Mouse (Mus musculus) limb, embryonic 14.5 days (tissue): ENCODE data around the gene Noto. TPM values are rescaled to one million over a fixed set of nuclear protein-coding genes. Genes with fewer than 3 reads are reported as not detected.

ENCODE experiments used
- ATAC-seq: fragments of 200-750 bp; cut with Nextera tagmentation; 2 replicates; pipeline ENCODE4 v1.8.0; 2017; ENCODE audit warnings: low read depth, moderate number of reproducible peaks, moderate TSS enrichment; ENCODE audit not compliant: low FRiP score
- DNase-seq: peaks from one replicate; pipeline ENCODE4 v3.0.0-alpha.2; 2015; ENCODE audit warnings: low spot score
- H3K27ac ChIP-seq: fragments of 300-500 bp; sonication (generic); replicated peaks from 2 replicates; pipeline ENCODE4 v1.5.1; 2014; ENCODE audit warnings: low read depth, mild to moderate bottlenecking, low read length, moderate library complexity, mixed read lengths
- H3K27me3 ChIP-seq: fragments of 300-500 bp; sonication (generic); 2 replicates; pipeline ENCODE4 v1.6.1; 2014; ENCODE audit warnings: low read length, mixed read lengths; ENCODE audit not compliant: control insufficient read depth, insufficient read depth
- H3K36me3 ChIP-seq: fragments of 300-500 bp; sonication (generic); 2 replicates; pipeline ENCODE4 v1.6.1; 2014; ENCODE audit warnings: mild to moderate bottlenecking, low read length, moderate library complexity, mixed read lengths; ENCODE audit not compliant: control insufficient read depth, insufficient read depth
- H3K4me1 ChIP-seq: fragments of 300-500 bp; sonication (generic); 2 replicates; pipeline ENCODE4 v1.6.1; 2014; ENCODE audit warnings: antibody characterized with exemption, low read length, mixed read lengths; ENCODE audit not compliant: control insufficient read depth, insufficient read depth
- H3K4me2 ChIP-seq: fragments of 300-500 bp; sonication (generic); replicated peaks from 2 replicates; pipeline ENCODE4 v1.6.1; 2014; ENCODE audit warnings: low read depth, mild to moderate bottlenecking, low read length, moderate library complexity; ENCODE audit not compliant: severe bottlenecking
- H3K4me3 ChIP-seq: fragments of 300-500 bp; sonication (generic); replicated peaks from 2 replicates; pipeline ENCODE4 v1.5.1; 2014; ENCODE audit warnings: low read length
- H3K9ac ChIP-seq: fragments of 300-500 bp; sonication (generic); 2 replicates; pipeline ENCODE4 v1.6.1; 2014; ENCODE audit warnings: mild to moderate bottlenecking, low read depth, low read length, moderate library complexity; ENCODE audit not compliant: severe bottlenecking
- H3K9me3 ChIP-seq: fragments of 300-500 bp; sonication (generic); 2 replicates; pipeline ENCODE4 v1.6.1; 2016; ENCODE audit warnings: low read length; ENCODE audit not compliant: control insufficient read depth
- POLR2A ChIP-seq: fragments of 200-500 bp; IDR thresholded peaks from 2 replicates; pipeline ENCODE4 v1.8.0; 2012; ENCODE audit warnings: inconsistent platforms, mild to moderate bottlenecking, moderate library complexity, borderline replicate concordance; ENCODE audit not compliant: insufficient read depth, insufficient read length; ENCODE audit errors: extremely low read depth
- WGBS: fragments of 180-500 bp; shearing (Covaris S2); extraction: QIAGEN DNeasy Blood & Tissue Kit; methylation state at CpG from one replicate; pipeline ENCODE4 v1.1.7; 2014; 5-methylcytosine and 5-hydroxymethylcytosine counted together
- polyA plus RNA-seq, 2 experiments: library from polyadenylated mRNA; depleted of rRNA in 1 of 2; stranded (reverse) in 1 of 2; unstranded in 1 of 2; fragments of >200 nt; fragmentation: Nextera tagmentation in 1 of 2; extraction: Ambion mirVana in 1 of 2; gene quantifications; 2 replicates each; pipeline versions ENCODE4 v1.2.1 to v1.2.3; 2012 to 2014

Noto gene
- polyA plus RNA-seq, 2 experiments = not detected

GRCm38 (mm10) chr6:85403039-85403438, 20.6 kb upstream of the Noto start:
- ATAC-seq = no peak
- H3K4me2 ChIP-seq = no peak overlapping the region
- no peaks in the 10 kb centered on the region for H3K4me1 ChIP-seq
- H3K27me3 ChIP-seq = peaks cover 2% of the 10 kb centered on the region; the same call in 1 of the 2 replicates
- WGBS = 78% methylated on average over 10 of the region's 10 CpGs
- H3K27ac ChIP-seq = no peak overlapping the region
- no peak for TF ChIP-seq POLR2A
- H3K9ac ChIP-seq = no peak overlapping the region
- no peaks in the 10 kb centered on the region for H3K36me3 ChIP-seq
- H3K4me3 ChIP-seq = no peak overlapping the region
- DNase-seq = no peak
- no peaks in the 10 kb centered on the region for H3K9me3 ChIP-seq

DNA sequence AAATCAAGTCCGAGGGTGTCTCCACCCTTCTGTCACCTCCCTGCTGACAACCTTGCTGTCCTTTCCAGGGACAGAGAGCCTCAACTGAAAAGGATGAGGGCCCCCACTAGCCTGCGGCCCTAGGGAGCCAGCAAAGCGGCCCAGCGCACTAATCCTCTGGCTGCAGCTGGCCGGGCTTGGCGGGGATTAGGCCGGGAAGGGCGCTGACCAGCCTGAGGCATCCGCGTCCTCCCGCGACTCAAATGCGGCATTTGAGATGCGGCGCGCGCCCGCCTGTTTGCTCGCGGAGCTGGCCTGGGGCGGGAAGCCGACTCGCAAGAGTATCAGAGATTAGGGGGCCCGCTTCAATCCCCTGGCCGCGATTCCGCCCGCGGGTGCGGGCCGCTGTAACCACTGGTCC, 14.7 kb upstream of the Noto start:
- peaks cover 28% of the 10 kb centered on the region for H3K27me3 ChIP-seq
- WGBS = 5% methylated on average over 31 of the region's 31 CpGs

DNA sequence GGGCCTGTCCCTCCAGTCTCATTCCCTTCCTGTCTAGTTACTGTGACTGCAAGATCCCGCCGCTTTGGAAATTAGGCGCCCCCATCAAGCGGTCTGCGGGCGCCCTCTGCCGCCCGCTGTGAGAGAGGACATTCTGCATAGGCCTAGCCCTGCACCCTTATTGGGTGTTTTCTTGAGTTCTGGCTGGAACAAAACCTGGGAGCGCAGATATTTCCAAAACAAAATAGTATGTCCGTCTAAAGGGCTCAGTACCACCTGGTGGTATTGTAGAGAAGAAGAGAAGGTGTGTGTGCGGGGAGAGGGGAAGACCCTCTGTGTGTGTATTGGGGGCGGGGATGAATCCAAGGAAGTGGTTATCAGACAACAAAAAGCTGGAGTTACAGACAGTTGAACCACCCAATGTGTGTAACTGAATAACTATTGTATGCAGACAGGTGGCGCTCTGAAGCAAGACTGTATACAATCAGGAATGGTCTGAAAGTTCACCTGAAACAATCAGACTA, 12.9 kb upstream of the Noto start:
- Histone ChIP-seq H3K36me3 (no peaks in the 10 kb centered on the region), H3K9me3 (no peaks in the 10 kb centered on the region), H3K4me2 (no peak overlapping the region), H3K27me3 (peaks cover 28% of the 10 kb centered on the region), H3K4me3 (no peak overlapping the region), H3K9ac (no peak overlapping the region), H3K4me1 (no peaks in the 10 kb centered on the region; the same call in 1 of the 2 replicates), H3K27ac (no peak overlapping the region)
- ATAC-seq = peak; percentile 82
- no peak for TF ChIP-seq POLR2A
- DNase-seq = peak; percentile 80
- WGBS = 12% methylated on average over 13 of the region's 13 CpGs

More for the DNA sequence above, 14.7 kb upstream of the Noto start:
- no peak for TF ChIP-seq POLR2A
- DNase-seq (no peak), ATAC-seq (no peak)
- Histone ChIP-seq H3K9ac (peak overlapping the region; percentile 43; the same call in 1 of the 2 replicates), H3K4me1 (no peaks in the 10 kb centered on the region; the same call in 1 of the 2 replicates), H3K4me2 (peak overlapping the region; percentile 31; the same call in 1 of the 2 replicates), H3K27ac (no peak overlapping the region), H3K4me3 (peak overlapping the region; percentile 3; the same call in 1 of the 2 replicates), H3K36me3 (no peaks in the 10 kb centered on the region), H3K9me3 (no peaks in the 10 kb centered on the region)

DNA sequence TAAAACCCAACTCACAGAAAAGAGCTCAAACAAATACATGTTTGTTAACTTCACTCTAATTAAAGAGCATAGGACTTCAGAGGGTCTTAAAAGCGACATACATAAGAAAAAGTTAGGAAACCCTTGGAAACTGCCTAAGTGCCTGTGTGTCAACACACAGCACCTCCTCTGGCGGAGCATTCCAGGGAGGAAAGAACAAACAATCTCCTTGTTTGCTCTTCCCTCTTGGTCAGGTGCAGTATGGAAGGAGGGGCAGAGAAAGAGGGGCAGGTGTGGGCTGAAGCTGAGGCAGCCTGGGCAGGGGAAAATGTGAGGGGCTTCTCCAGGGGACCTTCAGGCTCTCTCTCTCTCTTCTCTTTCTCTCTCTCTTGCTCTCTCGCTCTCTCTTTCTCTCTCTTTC, 7.9 kb upstream of the Noto start:
- DNase-seq (no peak), ATAC-seq (no peak)
- no peak overlapping the region for H3K27ac ChIP-seq
- no peak overlapping the region for H3K4me2 ChIP-seq
- no peaks in the 10 kb centered on the region for H3K36me3 ChIP-seq
- no peak overlapping the region for H3K9ac ChIP-seq
- 47% methylated on average over 3 of the region's 3 CpGs for WGBS
- no peaks in the 10 kb centered on the region for H3K27me3 ChIP-seq
- H3K4me3 ChIP-seq = no peak overlapping the region
- no peaks in the 10 kb centered on the region for H3K4me1 ChIP-seq
- H3K9me3 ChIP-seq = no peaks in the 10 kb centered on the region
- TF ChIP-seq POLR2A = no peak

DNA sequence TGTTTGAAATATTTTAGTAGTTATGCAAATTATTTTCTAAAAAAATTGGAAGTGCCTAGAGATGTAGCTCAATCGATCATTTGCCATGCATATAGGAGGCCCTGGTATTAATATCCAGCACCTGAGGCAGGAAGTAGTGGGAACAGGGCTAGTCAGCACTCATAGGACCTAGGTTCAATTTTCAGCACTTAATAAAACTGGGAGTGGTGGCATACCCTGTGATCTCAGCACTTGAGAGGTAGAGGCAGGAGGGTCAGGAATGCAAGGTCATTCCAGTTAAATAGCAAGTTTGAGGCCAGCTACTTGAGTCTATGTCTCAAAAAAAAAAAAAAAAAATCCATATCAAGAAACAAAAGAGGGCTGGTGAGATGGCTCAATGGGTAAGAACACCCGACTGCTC, 4.5 kb upstream of the Noto start:
- ATAC-seq = no peak
- TF ChIP-seq POLR2A = no peak
- Histone ChIP-seq H3K4me1 (no peaks in the 10 kb centered on the region), H3K27ac (no peak overlapping the region), H3K9ac (no peak overlapping the region), H3K9me3 (no peaks in the 10 kb centered on the region), H3K27me3 (peaks cover 8% of the 10 kb centered on the region), H3K36me3 (no peaks in the 10 kb centered on the region), H3K4me3 (no peak overlapping the region), H3K4me2 (no peak overlapping the region)
- DNase-seq = no peak
- WGBS = 82% methylated on average over 2 of the region's 2 CpGs
